Mouse (Mus musculus) natural killer cell, adult 2 months (primary cell): ENCODE measurements around the gene Tspan31.
"Not testable (repeated sequence)": the region's sequence is repeated elsewhere in the genome, so short reads cannot be mapped to it uniquely, and the experiment has no call there.

Source experiments
- DNase-seq, 2 experiments: peaks; one replicate each; pipeline ENCODE4 v3.0.0; 2022; ENCODE audit warnings: low spot score in 2 of 2

Gene Tspan31

DNA sequence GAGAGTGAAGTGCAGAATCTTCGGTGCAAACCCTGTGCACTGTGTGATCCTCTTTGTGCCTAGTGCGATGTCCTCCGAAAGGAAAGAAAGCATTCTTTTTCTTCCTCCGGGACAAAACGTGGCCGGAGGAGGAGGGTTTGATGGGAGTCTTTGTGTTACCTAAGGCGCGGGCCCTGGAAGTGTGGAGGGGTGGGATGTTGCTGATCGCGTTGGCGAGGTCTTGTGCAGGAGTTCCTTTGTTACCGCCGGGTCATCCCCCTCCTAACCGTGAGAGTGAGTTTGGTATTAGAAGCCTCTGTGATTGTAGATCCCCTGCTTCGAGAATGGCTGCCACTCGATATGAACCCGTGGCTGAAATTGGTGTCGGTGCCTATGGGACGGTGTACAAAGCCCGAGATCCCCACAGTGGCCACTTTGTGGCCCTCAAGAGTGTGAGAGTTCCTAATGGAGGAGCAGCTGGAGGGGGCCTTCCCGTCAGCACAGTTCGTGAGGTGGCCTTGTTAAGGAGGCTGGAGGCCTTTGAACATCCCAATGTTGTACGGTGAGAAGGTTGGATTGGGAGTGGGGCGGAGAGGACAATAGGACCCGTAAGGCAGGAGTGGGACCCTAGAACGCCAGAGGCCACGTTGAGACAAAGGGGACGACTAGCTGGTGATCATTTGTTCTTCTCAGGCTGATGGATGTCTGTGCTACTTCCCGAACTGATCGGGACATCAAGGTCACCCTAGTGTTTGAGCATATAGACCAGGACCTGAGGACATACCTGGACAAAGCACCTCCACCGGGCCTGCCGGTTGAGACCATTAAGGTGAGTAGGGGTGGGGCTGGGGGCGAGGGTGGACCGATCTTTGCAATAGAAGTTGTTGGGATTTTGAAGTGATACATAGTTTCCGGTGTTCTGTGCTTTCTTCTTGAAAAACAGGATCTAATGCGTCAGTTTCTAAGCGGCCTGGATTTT is 5.9 kb downstream of the Tspan31 start:
- peak in 1 of 2 experiments; percentile 21 for DNase-seq

DNA sequence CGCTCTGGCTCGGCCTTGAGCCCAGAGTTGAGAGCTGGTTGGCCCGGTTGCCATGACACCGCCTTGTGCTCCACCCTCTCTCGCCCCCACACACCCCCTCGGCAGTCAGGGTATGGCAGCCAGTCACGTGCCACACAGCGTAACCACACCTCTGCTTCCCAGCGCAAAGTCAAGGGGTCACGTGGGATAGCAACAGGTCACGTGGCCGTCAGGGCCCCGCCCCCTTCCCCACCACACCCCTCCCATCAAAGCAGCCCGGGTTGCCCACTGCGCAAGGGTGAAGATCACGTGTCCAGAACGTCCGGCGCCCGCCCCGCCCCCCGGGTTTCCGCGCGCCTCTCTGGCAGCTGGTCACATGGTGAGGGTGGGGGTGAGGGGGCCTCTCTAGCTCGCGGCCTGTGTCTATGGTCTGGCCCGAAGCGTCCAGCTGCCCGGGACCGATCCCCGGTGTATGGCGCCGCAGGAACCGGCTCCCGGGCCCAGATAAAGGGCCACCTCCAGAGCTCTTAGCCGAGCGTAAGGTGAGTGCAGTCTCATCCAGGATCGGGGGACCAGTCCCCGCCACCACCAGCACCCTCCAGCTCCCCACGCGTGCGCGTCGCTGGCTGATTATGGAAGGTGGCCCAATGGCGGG is 6.7 kb downstream of the Tspan31 start, which contains the start of gene Cdk4:
Gene Cdk4 (plus strand): TSS at position 296 of the 634 bp plus-strand sequence.
- DNase-seq, result peak; percentile 97 to 99

GRCm38 (mm10) chr10:127062503-127062902 is 7.6 kb downstream of the Tspan31 start:
- no peak for DNase-seq

DNA sequence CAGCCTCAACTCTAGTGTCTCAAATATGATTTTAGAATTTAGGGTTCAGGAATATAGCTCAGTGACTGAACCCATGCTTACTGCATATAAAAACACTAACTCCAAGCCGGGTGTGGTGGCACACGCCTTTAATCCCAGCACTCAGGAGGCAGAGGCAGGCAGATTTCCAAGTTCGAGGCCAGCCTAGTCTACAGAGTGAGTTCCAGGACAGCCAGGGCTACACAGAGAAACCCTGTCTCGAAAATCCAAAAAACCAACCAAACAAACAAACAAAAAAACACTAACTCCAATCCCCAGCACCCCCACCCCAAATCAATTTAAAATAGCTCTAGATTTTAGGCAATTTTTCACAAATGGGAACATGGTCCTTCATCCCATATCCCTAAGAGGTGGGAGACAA is 8.0 kb downstream of the Tspan31 start:
- not testable (repeated sequence) for DNase-seq

DNA sequence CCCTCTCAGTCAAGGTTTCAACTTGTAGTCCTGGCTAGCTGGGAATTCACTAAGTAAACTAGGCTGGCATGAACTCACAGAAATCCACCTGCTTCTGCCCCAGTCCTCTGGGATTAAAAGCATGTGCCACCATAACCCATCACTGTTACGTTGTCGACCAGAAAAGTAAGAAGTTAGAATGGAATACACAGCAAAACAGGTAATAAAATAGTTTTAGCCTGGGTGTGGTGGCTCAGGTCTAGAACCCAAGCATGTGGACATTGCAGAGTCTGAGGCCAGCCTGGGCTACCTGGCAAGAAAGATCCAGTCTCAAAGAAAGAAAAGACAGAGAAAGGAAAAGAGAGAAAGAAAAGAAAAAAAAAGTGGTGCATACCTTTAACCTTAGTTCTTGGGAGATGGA is 8.6 kb downstream of the Tspan31 start:
- DNase-seq, result no peak

DNA sequence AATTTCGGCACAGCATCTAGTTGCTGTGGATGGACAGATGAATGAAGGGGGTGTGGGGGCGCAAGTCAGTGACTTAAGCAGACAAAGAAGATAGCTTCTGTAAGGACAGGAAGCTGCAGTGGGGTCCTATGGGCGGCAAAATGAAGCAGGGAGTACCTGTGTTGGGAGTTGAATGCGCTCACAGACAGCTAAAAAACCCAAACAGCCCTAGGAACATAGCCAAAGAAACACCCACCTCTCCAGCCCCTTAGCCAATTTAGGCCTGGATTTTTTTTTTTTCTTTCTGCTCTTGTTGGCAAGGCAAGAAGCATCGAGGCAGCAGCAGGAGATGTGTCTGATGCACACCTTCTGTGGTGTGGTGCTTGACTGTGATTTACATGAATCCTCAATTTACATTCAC is 9.0 kb downstream of the Tspan31 start:
- DNase-seq, result no peak

DNA sequence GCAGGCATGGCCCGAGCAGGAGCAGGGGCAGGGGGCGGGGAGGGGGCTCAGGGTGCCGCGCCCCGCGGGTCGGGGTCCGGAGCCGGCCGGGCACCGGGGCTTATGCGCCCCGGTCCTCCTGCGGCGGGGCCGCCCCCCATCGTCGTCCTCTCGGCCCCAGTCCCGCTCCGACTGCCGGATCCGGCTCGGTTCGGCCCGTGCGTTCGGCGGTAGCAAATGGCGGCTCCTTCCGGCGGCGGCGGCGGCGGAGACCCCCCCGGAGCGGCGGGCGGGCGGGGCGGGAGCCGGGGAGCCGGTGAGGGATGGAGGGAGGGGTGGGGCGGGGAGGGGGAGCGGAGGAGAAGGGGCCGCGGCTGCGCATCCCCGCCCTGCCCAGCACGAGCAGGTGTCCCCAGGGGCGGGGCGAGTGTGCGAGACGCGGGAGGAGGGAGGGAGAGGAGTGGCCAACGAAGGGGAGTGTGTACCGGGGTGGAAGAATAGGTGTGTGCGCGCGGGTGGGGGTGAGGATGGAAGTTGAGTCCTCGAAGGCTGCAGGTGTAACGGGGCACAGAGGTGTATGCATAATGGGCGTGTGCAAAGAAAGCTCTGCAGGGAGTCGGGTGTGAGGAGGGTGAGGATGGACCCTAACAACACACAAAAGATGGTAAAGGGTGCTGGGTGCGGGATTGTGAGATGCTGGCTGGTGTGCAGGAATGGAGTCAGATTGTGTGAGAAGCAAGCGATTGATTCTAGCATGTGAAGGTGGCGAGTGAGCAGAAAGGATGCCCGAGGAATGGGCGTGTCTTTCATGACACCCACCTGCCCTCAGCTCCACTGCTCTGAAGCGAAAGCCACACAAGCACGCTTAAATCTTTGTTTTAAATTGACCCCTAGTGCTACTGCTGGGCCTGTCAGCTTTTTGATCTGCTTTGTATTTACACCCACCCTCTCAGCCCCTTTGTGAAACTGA is 9.8 kb downstream of the Tspan31 start, which contains the start of gene March9:
Gene March9 (minus strand): TSS at position 217 of the 949 bp plus-strand sequence.
- peak; percentile 27 to 58 for DNase-seq

DNA sequence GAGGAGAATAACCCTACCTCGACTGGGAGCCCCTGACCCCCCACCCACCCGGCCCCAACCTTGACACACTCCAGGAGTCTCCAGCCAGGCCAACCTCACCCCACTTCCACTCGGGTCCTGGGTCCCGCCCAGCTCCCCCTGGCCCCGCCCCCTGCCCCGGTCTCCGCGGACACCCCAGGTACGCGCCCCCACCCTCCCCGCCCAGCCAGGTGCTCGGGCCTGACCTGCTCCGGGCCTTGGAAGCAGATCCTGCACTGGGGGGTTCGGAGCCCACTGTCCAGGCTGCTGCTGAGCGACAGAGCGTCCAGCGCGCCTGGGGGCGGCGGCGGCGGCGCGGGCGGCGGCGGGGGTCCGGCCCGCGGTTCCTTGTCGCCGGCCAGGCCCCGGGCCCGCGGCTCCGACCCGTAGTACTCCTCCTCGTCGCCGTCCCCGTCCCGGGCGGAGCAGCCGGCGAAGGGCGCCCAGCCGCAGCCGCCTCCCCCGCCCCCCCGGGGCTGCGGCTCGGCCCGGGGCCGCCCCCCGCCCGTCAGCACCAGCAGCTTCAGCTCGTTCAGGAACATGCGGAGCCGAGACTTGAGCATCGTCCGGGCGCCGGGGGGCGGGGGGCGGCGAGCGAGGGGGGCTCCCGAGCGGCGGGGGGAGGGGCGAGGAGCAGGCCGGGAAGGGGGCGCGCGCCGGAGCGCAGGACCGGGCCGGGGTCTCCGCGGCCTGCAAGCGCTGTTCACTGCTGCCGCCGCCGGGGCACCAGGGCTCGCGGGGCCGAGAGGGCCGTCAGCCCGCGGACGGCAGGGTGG is 10.7 kb downstream of the Tspan31 start:
- DNase-seq, result no peak

- no peak for DNase-seq
These were observed 11.4 kb downstream of the Tspan31 start for GRCm38 (mm10) chr10:127058708-127059107.

- peak; percentile 71 to 82 for DNase-seq
These were observed 11.9 kb downstream of the Tspan31 start for GRCm38 (mm10) chr10:127058161-127058560.

DNA sequence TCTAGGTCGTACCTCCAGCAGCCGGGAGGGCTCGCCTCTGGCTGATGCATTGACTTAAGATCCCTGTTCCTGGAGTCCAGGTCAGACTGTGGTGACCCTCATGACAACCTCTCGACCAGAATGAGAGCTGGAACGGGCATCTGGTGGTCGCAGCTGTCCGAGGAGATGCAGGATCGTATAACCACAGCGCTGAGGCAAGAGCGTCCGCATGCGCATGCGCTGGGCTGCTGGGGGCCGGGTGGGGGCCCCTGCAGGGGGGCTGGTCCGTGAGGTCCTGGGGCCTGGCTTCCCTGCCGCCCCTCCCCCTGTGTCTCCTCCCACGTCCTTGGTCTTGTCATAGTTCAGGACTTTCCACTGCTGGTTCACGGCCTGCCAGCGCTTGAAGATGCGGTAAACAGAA is 13.6 kb downstream of the Tspan31 start:
- DNase-seq, result no peak

DNA sequence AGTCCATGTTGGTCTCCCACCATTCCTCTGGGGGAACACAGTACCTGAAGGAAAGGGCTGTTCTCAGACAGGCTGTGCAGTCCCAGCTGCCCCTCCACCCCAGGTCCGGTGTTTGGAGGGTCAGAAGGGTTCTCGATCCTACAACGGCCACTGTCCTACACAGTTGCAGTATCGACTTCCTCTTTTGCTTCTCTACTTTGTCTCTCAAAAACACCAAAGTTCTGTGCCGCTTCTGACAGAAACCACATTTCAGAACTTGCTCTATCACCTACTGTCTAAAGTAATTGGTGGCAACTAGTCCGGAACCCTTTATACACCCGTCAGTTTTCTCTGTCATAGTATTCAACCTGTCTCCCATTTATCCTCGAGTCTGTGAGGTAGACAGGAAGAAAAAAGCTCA is 14.7 kb downstream of the Tspan31 start:
- no peak for DNase-seq

- DNase-seq, result no peak
These were observed 15.4 kb downstream of the Tspan31 start for GRCm38 (mm10) chr10:127054646-127055045.

DNA sequence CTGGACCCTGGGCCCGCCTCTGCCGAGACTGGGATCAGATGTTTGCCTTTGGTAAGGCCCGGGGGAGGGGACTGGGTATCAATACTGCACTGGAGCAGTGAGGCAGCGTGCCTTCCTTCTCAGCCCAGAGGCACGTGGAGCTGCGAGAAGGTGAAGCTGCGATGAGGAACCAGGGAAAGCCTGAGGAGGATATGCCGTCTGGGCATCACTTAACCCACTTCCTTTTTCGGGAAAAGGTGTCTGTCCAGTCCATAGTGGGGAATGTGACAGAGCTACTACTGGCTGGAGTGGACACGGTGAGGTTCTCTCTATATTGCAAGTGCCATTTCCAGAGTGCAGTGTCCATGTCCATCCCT is 20.0 kb downstream of the Tspan31 start:
- DNase-seq, result no peak

GRCm38 (mm10) chr10:127049395-127050118 is 20.5 kb downstream of the Tspan31 start:
- no peak for DNase-seq

- no peak for DNase-seq
These were observed 21.3 kb downstream of the Tspan31 start for GRCm38 (mm10) chr10:127048608-127049394.

DNA sequence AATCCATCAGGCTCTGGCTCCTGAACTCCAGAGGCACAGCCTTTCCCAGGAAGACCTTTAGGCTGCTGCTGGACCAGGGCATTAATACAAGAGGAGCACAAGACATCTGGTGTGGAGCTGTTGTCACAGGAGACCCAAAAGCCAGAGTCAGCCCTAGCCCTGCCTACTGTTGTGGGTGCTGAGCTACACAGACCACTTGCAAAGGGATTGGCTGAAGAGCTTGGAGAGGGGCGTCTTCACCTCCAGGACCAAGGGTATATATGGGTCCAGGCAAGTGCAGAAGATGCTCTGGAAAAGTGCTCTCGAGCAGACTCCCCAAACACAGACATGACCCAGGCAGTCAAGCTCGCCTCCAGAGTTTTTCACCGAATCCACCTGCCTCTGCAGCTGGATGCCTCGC is 22.1 kb downstream of the Tspan31 start, which contains the start of gene Cyp27b1:
Gene Cyp27b1 (plus strand): TSS at position 297 of the 400 bp plus-strand sequence.
- DNase-seq, result no peak

GRCm38 (mm10) chr10:127043187-127043586 is 26.9 kb downstream of the Tspan31 start:
- DNase-seq, result no peak

GRCm38 (mm10) chr10:127042468-127043115 is 27.5 kb downstream of the Tspan31 start:
- no peak for DNase-seq
